Mouse (Mus musculus) kidney, postnatal 0 days (tissue): ENCODE measurements around the gene Il13ra1. TPM values are rescaled to one million over a fixed set of nuclear protein-coding genes. Genes with fewer than 3 reads are reported as not detected.

Source experiments
- ATAC-seq: fragments of 200-750 bp; cut with Nextera tagmentation; replicated peaks from 2 replicates; pipeline ENCODE4 v1.8.0; 2017; ENCODE audit warnings: low read depth, moderate number of reproducible peaks, moderate TSS enrichment, moderate library complexity; ENCODE audit not compliant: low FRiP score
- DNase-seq: peaks from one replicate; pipeline ENCODE4 v3.0.0-alpha.2; 2016; ENCODE audit warnings: low spot score
- H3K27ac ChIP-seq: fragments of 300-500 bp; sonication (generic); 2 replicates; pipeline ENCODE4 v1.5.1; 2014; ENCODE audit warnings: mild to moderate bottlenecking
- H3K27me3 ChIP-seq: fragments of 300-500 bp; sonication (generic); 2 replicates; pipeline ENCODE4 v1.6.1; 2014; ENCODE audit warnings: low read length, mixed read lengths; ENCODE audit not compliant: insufficient read depth
- H3K36me3 ChIP-seq: fragments of 300-500 bp; sonication (generic); 2 replicates; pipeline ENCODE4 v1.6.1; 2014; ENCODE audit warnings: low read length, mixed read lengths; ENCODE audit not compliant: insufficient read depth
- H3K4me1 ChIP-seq: fragments of 300-500 bp; sonication (generic); replicated peaks from 2 replicates; pipeline ENCODE4 v1.6.1; 2014; ENCODE audit warnings: antibody characterized with exemption, low read length, mixed read lengths; ENCODE audit not compliant: insufficient read depth
- H3K4me2 ChIP-seq: fragments of 300-500 bp; sonication (generic); 2 replicates; pipeline ENCODE4 v1.6.1; 2014; ENCODE audit warnings: mild to moderate bottlenecking, low read length, moderate library complexity, mixed read lengths
- H3K4me3 ChIP-seq: fragments of 300-500 bp; sonication (generic); replicated peaks from 2 replicates; pipeline ENCODE4 v1.5.1; 2014; ENCODE audit warnings: low read depth, low read length
- H3K9ac ChIP-seq: fragments of 300-500 bp; sonication (generic); 2 replicates; pipeline ENCODE4 v1.6.1; 2014; ENCODE audit warnings: low read depth, low read length
- H3K9me3 ChIP-seq: fragments of 300-500 bp; sonication (generic); replicated peaks from 2 replicates; pipeline ENCODE4 v1.6.1; 2016; ENCODE audit warnings: low read length, inconsistent platforms, mixed read lengths
- CTCF ChIP-seq: IDR thresholded peaks from 2 replicates; pipeline ENCODE4 v1.5.1; 2016; ENCODE audit warnings: antibody characterized with exemption, low read depth, mild to moderate bottlenecking, moderate library complexity
- WGBS: fragments of 180-500 bp; shearing (Covaris S2); extraction: QIAGEN DNeasy Blood & Tissue Kit; methylation state at CpG from one replicate; pipeline ENCODE4 v1.1.7; 2014; 5-methylcytosine and 5-hydroxymethylcytosine counted together
- polyA plus RNA-seq: library from polyadenylated mRNA; unstranded; fragments of >200 nt; fragmentation: Nextera tagmentation; extraction: Ambion mirVana; gene quantifications from 2 replicates; pipeline ENCODE4 v1.2.1, GENCODE M21; 2015

Il13ra1 gene
- polyA plus RNA-seq, 1 experiment from 2014 or later: 27.8 TPM

DNA sequence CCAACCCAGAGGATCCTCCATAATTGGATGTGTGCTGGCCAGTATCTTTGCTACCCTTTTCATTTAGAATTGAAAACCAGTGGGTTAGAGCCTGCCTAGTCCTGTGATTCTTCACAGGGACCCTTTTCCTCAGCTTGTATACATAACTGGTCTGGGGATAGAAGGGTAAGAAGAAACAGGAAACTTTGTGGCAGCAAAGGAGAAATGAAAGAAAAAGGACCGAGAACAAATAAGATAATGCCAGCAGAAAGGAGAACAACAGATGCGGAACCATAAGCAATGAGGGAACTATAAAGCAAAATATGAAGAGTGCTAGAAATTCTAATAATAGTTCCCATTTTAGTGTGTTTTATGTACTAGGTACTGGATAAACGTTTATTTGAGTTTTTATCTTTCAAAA lies 10.6 kb upstream of the Il13ra1 start:
- Histone ChIP-seq H3K9ac (no peak overlapping the region), H3K27ac (no peak overlapping the region), H3K4me3 (no peak overlapping the region), H3K27me3 (no peaks in the 10 kb centered on the region), H3K4me1 (no peaks in the 10 kb centered on the region), H3K4me2 (no peak overlapping the region), H3K36me3 (no peaks in the 10 kb centered on the region), H3K9me3 (no peaks in the 10 kb centered on the region)
- WGBS: 74% methylated on average over 3 of the region's 3 CpGs
- DNase-seq (no peak), ATAC-seq (no peak)
- TF ChIP-seq CTCF: no peak

DNA sequence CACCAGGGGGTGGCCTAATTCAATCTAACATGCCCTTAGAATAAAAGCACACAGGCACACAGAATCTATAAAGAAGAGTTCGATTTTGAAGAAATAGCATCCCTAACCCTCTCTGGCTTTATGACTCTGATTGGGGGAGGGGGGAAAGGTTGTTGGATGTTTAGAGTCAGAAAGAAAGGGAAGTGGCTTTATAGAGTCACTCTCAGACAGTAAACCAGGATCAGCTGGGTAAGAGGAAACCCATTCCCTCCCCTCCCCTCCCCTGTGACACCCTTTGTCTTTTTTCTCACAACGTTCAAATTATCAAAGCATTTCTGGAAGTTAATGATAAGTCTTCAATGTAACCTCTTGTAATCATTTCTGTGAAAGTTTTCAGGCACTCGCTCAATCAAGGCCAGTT lies 3.3 kb upstream of the Il13ra1 start:
- 44% methylated on average over 3 of the region's 3 CpGs for WGBS
- H3K27me3 ChIP-seq: no peaks in the 10 kb centered on the region
- TF ChIP-seq CTCF: no peak
- DNase-seq (no peak), ATAC-seq (no peak)
- no peak overlapping the region for H3K4me3 ChIP-seq
- H3K36me3 ChIP-seq: no peaks in the 10 kb centered on the region
- no peak overlapping the region for H3K27ac ChIP-seq
- no peaks in the 10 kb centered on the region for H3K4me1 ChIP-seq
- H3K4me2 ChIP-seq: no peak overlapping the region
- H3K9ac ChIP-seq: no peak overlapping the region
- no peaks in the 10 kb centered on the region for H3K9me3 ChIP-seq

DNA sequence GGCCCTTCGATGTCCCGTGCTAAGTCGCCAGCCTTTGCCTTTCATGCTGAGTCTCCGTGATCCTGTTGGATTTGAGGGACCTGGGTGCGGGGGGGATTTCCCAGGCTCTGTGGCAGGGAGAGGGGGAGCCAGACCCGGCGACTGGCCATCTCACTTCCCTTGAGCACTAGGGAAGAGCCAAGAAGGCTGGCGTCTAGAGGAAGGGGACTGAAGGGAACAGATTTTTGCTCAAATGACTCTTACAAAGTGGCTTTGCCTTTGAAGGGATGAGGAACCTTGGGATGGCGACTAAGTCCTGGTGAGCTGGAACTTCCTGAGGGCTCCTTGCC lies 476 bp downstream of the Il13ra1 start:
- no peaks in the 10 kb centered on the region for H3K36me3 ChIP-seq
- ATAC-seq (no peak), DNase-seq (peak; percentile 2)
- H3K27ac ChIP-seq: peak overlapping the region; percentile 13; the same call in 1 of the 2 replicates
- peak overlapping the region; percentile 52 for H3K4me3 ChIP-seq
- no peaks in the 10 kb centered on the region for H3K4me1 ChIP-seq
- peak overlapping the region; percentile 63 for H3K4me2 ChIP-seq
- 26% methylated on average over 9 of the region's 9 CpGs for WGBS
- peak overlapping the region; percentile 57 for H3K9ac ChIP-seq
- no peaks in the 10 kb centered on the region for H3K27me3 ChIP-seq
- no peaks in the 10 kb centered on the region for H3K9me3 ChIP-seq
- TF ChIP-seq CTCF: no peak

DNA sequence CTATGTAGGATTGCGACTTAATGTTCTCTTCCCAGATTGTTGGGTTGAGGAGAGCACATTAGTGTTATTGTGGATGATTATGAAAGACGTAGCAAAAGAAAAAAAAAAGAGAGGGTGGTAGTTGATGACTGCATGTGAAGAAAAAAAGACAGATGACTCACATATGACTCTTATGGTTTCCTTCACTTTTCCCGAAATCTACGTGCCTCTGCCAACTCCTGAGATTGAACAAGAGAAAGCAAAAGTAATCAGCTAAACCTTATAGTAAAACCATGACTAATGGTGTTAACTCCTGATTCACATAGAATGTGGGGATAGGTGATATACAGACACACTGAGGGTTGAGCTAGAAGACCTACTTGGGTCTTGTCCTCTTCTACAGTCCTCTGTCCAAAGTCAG lies 3.3 kb downstream of the Il13ra1 start:
- no peak for TF ChIP-seq CTCF
- 74% methylated on average over 4 of the region's 4 CpGs for WGBS
- ATAC-seq (no peak), DNase-seq (no peak)
- Histone ChIP-seq H3K27me3 (no peaks in the 10 kb centered on the region), H3K4me2 (no peak overlapping the region), H3K36me3 (no peaks in the 10 kb centered on the region), H3K27ac (no peak overlapping the region), H3K9me3 (no peaks in the 10 kb centered on the region), H3K4me3 (no peak overlapping the region), H3K9ac (no peak overlapping the region), H3K4me1 (no peaks in the 10 kb centered on the region)

DNA sequence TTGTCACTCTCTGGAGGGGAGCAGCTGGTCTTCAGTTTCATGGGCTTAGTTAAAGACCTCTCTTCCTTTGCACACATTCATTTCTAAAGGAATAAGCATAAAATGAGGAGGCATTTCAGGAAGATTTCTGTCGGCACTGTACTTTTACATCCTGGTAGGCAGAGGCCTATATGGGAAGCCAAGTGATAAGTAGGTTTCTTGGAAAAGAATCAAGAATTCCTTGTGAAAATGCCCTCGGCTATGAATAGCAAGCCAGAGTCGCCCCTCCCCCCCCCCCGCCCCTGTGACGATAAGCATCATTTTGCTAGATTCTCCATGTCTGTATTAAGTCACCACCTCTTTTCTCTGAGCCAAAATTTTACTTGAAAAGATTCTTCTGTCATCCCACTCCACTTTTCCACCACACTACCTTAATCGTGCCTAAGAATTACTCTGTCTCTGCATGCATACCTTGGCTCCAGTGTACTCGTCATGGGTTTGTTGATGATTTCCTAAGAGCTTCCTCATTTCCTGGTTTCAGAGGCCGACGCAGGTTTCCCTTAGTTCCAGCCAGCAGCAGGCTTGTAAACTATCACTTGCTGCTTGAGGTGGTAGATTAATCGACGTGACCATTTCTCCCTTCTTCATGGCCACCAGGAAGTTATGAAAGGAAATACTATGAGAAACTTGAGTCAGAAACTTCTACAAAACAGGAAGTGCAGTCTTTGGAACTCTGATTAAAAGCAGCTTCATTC lies 17.3 kb downstream of the Il13ra1 start:
- H3K4me3 ChIP-seq: no peak overlapping the region
- no peaks in the 10 kb centered on the region for H3K4me1 ChIP-seq
- no peaks in the 10 kb centered on the region for H3K9me3 ChIP-seq
- H3K4me2 ChIP-seq: no peak overlapping the region
- H3K9ac ChIP-seq: no peak overlapping the region
- DNase-seq (no peak), ATAC-seq (no peak)
- 61% methylated on average over 11 of the region's 11 CpGs for WGBS
- no peak for TF ChIP-seq CTCF
- H3K36me3 ChIP-seq: no peaks in the 10 kb centered on the region
- no peaks in the 10 kb centered on the region for H3K27me3 ChIP-seq
- 0 out of 2 replicates have a peak overlapping the region, but pooled peaks have one; percentile 31 for H3K27ac ChIP-seq

DNA sequence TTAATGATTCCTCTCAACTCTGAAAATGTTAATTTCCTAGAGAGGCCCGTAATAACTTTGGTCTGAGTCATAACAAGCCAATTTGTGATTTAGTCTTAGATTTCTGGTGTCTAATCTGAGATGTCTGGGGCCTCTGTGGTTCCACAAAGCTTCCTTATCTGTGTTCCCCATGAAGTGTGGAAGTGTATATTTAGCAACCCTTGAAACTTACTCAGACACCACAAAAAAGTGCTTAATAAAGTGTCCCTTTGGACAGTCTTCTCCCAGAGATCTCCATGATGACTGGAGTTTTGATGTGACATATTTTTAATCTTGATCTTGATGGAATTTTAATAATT lies 17.8 kb downstream of the Il13ra1 start:
- no peak overlapping the region for H3K27ac ChIP-seq
- no peak overlapping the region for H3K4me3 ChIP-seq
- H3K27me3 ChIP-seq: no peaks in the 10 kb centered on the region
- no peak for TF ChIP-seq CTCF
- no peaks in the 10 kb centered on the region for H3K4me1 ChIP-seq
- DNase-seq: no peak
- no peak for ATAC-seq
- no peak overlapping the region for H3K9ac ChIP-seq
- H3K4me2 ChIP-seq: no peak overlapping the region
- no peaks in the 10 kb centered on the region for H3K9me3 ChIP-seq
- H3K36me3 ChIP-seq: no peaks in the 10 kb centered on the region
- WGBS: 62% methylated on average over 1 of the region's 1 CpGs

DNA sequence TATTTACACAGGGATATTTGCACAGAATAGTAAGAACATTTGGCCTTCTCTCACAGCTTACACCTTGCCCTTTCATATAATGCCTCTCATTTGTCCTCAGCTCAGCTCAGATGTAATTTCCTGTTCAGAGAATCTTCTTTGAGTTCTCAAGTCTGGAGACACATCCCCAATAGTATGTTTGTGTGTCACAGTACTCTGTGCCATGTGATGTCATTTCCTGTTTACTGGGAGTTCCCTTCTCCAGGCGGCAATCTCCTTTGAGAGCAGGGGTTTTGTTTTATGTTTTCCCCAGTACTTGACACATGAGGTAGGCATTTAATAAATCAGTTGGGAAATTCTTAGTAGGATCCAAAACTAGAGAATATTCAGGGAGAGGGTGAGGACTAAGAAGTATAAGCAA lies 24.4 kb downstream of the Il13ra1 start:
- H3K9me3 ChIP-seq: no peaks in the 10 kb centered on the region
- no peaks in the 10 kb centered on the region for H3K4me1 ChIP-seq
- DNase-seq (no peak), ATAC-seq (no peak)
- H3K27ac ChIP-seq: no peak overlapping the region
- TF ChIP-seq CTCF: no peak
- 47% methylated on average over 1 of the region's 1 CpGs for WGBS
- no peak overlapping the region for H3K9ac ChIP-seq
- no peaks in the 10 kb centered on the region for H3K36me3 ChIP-seq
- H3K4me3 ChIP-seq: no peak overlapping the region
- no peaks in the 10 kb centered on the region for H3K27me3 ChIP-seq
- H3K4me2 ChIP-seq: no peak overlapping the region
